Mouse (Mus musculus) CH12.LX (cell line): Measurements from ENCODE around the gene Hist1h2af. TPM values are rescaled to one million over a fixed set of nuclear protein-coding genes. Genes with fewer than 3 reads are reported as not detected.

ENCODE experiments used
- DNase-seq: peaks from one replicate; pipeline ENCODE4 v3.0.0-alpha.2; 2013; ENCODE audit errors: extremely low read depth
- H3K27ac ChIP-seq: 2 replicates; pipeline ENCODE4 v1.5.1; 2012; ENCODE audit warnings: low read depth, mild to moderate bottlenecking, control low read depth, moderate library complexity; ENCODE audit not compliant: insufficient read depth
- H3K27me3 ChIP-seq: replicated peaks from 2 replicates; pipeline ENCODE3; 2012; ENCODE audit warnings: inconsistent platforms
- H3K36me3 ChIP-seq, 2 experiments: replicated peaks in 1 of 2; 2 replicates each; pipeline versions ENCODE3 to v1.6.1; 2012; ENCODE audit warnings: inconsistent platforms in 1 of 2, low read length in 1 of 2, mild to moderate bottlenecking in 1 of 2, mixed read lengths in 1 of 2, moderate library complexity in 1 of 2; ENCODE audit not compliant: control insufficient read depth in 1 of 2, insufficient read depth in 1 of 2
- H3K4me1 ChIP-seq, 2 experiments: 2 replicates each; pipeline ENCODE4 v1.6.1; 2012; ENCODE audit warnings: inconsistent platforms in 1 of 2, moderate library complexity in 1 of 2; ENCODE audit not compliant: insufficient read depth in 2 of 2, control insufficient read depth in 1 of 2
- H3K4me2 ChIP-seq: 2 replicates; pipeline ENCODE4 v1.6.1; 2012; ENCODE audit warnings: low read depth, mild to moderate bottlenecking, control low read depth; ENCODE audit not compliant: poor library complexity, insufficient read depth, severe bottlenecking
- H3K4me3 ChIP-seq, 3 experiments: fragments of 150-350 bp in 1 of 3; sonication (generic) in 1 of 3; replicated peaks in 1 of 3; 2 replicates each; pipeline versions ENCODE3 to v1.5.1; 2011 to 2012; ENCODE audit warnings: low read depth in 2 of 3, low read length in 2 of 3, mild to moderate bottlenecking in 2 of 3, moderate library complexity in 2 of 3, control low read depth in 1 of 3, improper control_type of control experiment in 1 of 3, inconsistent platforms in 1 of 3, mixed read lengths in 1 of 3; ENCODE audit not compliant: poor library complexity in 1 of 3
- H3K79me2 ChIP-seq: replicated peaks from 2 replicates; pipeline ENCODE4 v1.6.1; 2012; ENCODE audit warnings: mild to moderate bottlenecking, moderate library complexity; ENCODE audit not compliant: control insufficient read depth, poor library complexity, insufficient read depth, severe bottlenecking; ENCODE audit errors: extremely low read depth
- H3K9ac ChIP-seq: 2 replicates; pipeline ENCODE4 v1.6.1; 2012; ENCODE audit warnings: low read depth, mild to moderate bottlenecking, control low read depth, moderate library complexity; ENCODE audit not compliant: insufficient read depth
- H3K9me3 ChIP-seq: replicated peaks from 2 replicates; pipeline ENCODE3; 2012; ENCODE audit warnings: low read length, inconsistent platforms, mixed read lengths
- BHLHE40 ChIP-seq: IDR thresholded peaks from 2 replicates; pipeline ENCODE4 v1.6.1; 2011; ENCODE audit warnings: mild to moderate bottlenecking, low read depth, low read length, improper control_type of control experiment
- CHD1 ChIP-seq: IDR thresholded peaks from 2 replicates; pipeline ENCODE4 v1.6.1; 2012; ENCODE audit warnings: low read depth, low read length, improper control_type of control experiment, inconsistent platforms
- CHD2 ChIP-seq: IDR thresholded peaks from 2 replicates; pipeline ENCODE4 v1.6.1; 2011; ENCODE audit warnings: low read length, improper control_type of control experiment
- CTCF ChIP-seq, 2 experiments: IDR thresholded peaks in 1 of 2; conservative IDR thresholded peaks in 1 of 2; 2 replicates each; pipeline ENCODE4 v1.5.1; 2011 to 2012; ENCODE audit warnings: low read depth in 2 of 2, low read length in 2 of 2, improper control_type of control experiment in 1 of 2, inconsistent platforms in 1 of 2, mild to moderate bottlenecking in 1 of 2, moderate library complexity in 1 of 2
- E2F4 ChIP-seq: IDR thresholded peaks from 2 replicates; pipeline ENCODE4 v1.6.1; 2011; ENCODE audit warnings: low read depth, low read length, improper control_type of control experiment; ENCODE audit not compliant: insufficient replicate concordance
- ELF1 ChIP-seq: IDR thresholded peaks from 2 replicates; pipeline ENCODE4 v1.6.1; 2014; ENCODE audit warnings: low read depth, mild to moderate bottlenecking, inconsistent platforms, low read length, improper control_type of control experiment
- GABPA ChIP-seq: IDR thresholded peaks from 2 replicates; pipeline ENCODE4 v1.6.1; 2012; ENCODE audit warnings: low read depth, low read length, improper control_type of control experiment, inconsistent platforms; ENCODE audit not compliant: insufficient replicate concordance
- JUND ChIP-seq: conservative IDR thresholded peaks from 2 replicates; pipeline ENCODE4 v1.6.1; 2011; ENCODE audit warnings: low read depth, low read length, improper control_type of control experiment
- MAX ChIP-seq: IDR thresholded peaks from 2 replicates; pipeline ENCODE4 v1.6.1; 2011; ENCODE audit warnings: low read length, improper control_type of control experiment
- MAZ ChIP-seq: IDR thresholded peaks from 2 replicates; pipeline ENCODE4 v1.6.1; 2012; ENCODE audit warnings: low read depth, mild to moderate bottlenecking, inconsistent platforms, low read length, improper control_type of control experiment, moderate library complexity
- MEF2A ChIP-seq: IDR thresholded peaks from 2 replicates; pipeline ENCODE4 v1.6.1; 2014; ENCODE audit warnings: low read depth, mild to moderate bottlenecking, inconsistent platforms, low read length, improper control_type of control experiment, borderline replicate concordance
- MYC ChIP-seq: IDR thresholded peaks from 2 replicates; pipeline ENCODE4 v1.6.1; 2011; ENCODE audit warnings: low read depth, mild to moderate bottlenecking, improper control_type of control experiment, low read length
- NELFE ChIP-seq: IDR thresholded peaks from 2 replicates; pipeline ENCODE4 v1.6.1; 2011; ENCODE audit warnings: low read depth, low read length, improper control_type of control experiment
- NRF1 ChIP-seq: IDR thresholded peaks from 2 replicates; pipeline ENCODE4 v1.6.1; 2014; ENCODE audit warnings: low read depth, mild to moderate bottlenecking, inconsistent platforms, low read length, improper control_type of control experiment, moderate library complexity
- PAX5 ChIP-seq: IDR thresholded peaks from 2 replicates; pipeline ENCODE4 v1.6.1; 2012; ENCODE audit warnings: low read length, inconsistent platforms, mixed read lengths
- POLR2A ChIP-seq: IDR thresholded peaks from 2 replicates; pipeline ENCODE4 v1.6.1; 2011; ENCODE audit warnings: low read depth, mild to moderate bottlenecking, improper control_type of control experiment, low read length
- POLR2AphosphoS2 ChIP-seq: IDR thresholded peaks from 2 replicates; pipeline ENCODE4 v1.6.1; 2011; ENCODE audit warnings: low read depth, low read length, improper control_type of control experiment
- RAD21 ChIP-seq: IDR thresholded peaks from 2 replicates; pipeline ENCODE4 v1.6.1; 2011; ENCODE audit warnings: low read depth, mild to moderate bottlenecking, low read length, improper control_type of control experiment, moderate library complexity
- TBP ChIP-seq: conservative IDR thresholded peaks from 2 replicates; pipeline ENCODE4 v1.6.1; 2011; ENCODE audit warnings: low read depth, low read length, improper control_type of control experiment
- USF1 ChIP-seq: IDR thresholded peaks from 2 replicates; pipeline ENCODE4 v1.6.1; 2014; ENCODE audit warnings: low read depth, mild to moderate bottlenecking, inconsistent platforms, low read length, improper control_type of control experiment
- ZC3H11A ChIP-seq: IDR thresholded peaks from 2 replicates; pipeline ENCODE4 v1.6.1; 2012; ENCODE audit warnings: low read depth, mild to moderate bottlenecking, inconsistent platforms, low read length, improper control_type of control experiment
- ZKSCAN1 ChIP-seq: IDR thresholded peaks from 2 replicates; pipeline ENCODE4 v1.6.1; 2012; ENCODE audit warnings: low read depth, inconsistent platforms, low read length, improper control_type of control experiment, borderline replicate concordance
- dilution Hi-C: fragments of 300-500 bp; cut with MboI; formaldehyde crosslinking; loops from 2 replicates; pipeline ENCODE4 v1.14.3; 2020; ENCODE audit warnings: low sequenced_read_pairs; ENCODE audit not compliant: extremely low pct_unique_long_range_greater_than_20kb, extremely low pct_ligation_motif_present
- in situ Hi-C: fragments of 300-500 bp; cut with MboI; formaldehyde crosslinking; loops from 3 replicates; pipeline ENCODE4 v1.14.3; 2019; ENCODE audit warnings: low sequenced_read_pairs, low pct_ligation_motif_present, low pct_unique_long_range_greater_than_20kb, mixed read lengths
- polyA plus RNA-seq: library from polyadenylated mRNA; unstranded; fragments of >175 nt; gene quantifications from 2 replicates; pipeline ENCODE4 v1.2.1, GENCODE M21; 2012; ENCODE audit warnings: low read depth; ENCODE audit not compliant: insufficient read length
- total RNA-seq, 2 experiments: library from RNA; depleted of rRNA; stranded (reverse); fragments of 300-350 nt in 1 of 2; fragments of >200 nt in 1 of 2; gene quantifications; 2 replicates each; pipeline ENCODE4 v1.2.3; 2012 to 2014

Hist1h2af gene
- total and polyA plus RNA-seq, 3 experiments = 57.1 to 932 (median 68.6) TPM

- H3K27me3 ChIP-seq = no peaks in the 10 kb centered on the region
- no peak overlapping the region for H3K27ac ChIP-seq
- no peak overlapping the region for H3K9ac ChIP-seq
- peaks cover 7 to 25% of the 10 kb centered on the region in 2 experiments; a peak in 3 of 4 replicates for H3K4me1 ChIP-seq
- no peaks in the 10 kb centered on the region for H3K9me3 ChIP-seq
- no peak overlapping the region for H3K4me2 ChIP-seq
- no peaks in the 10 kb centered on the region for H3K36me3 ChIP-seq
- no peak for DNase-seq
- no peak for TF ChIP-seq CHD1
- H3K4me3 ChIP-seq = no peak overlapping the region
- in situ Hi-C loops = loop anchor here (25.0 kb wide), 1 partner anchor 1578 kb away; the partner anchor contains the start of gene Zfp184
- dilution Hi-C loops = no loop called here
- no peaks in the 10 kb centered on the region for H3K79me2 ChIP-seq
Measured at GRCm38 (mm10) chr13:23515281-23515680, 18.4 kb upstream of the Hist1h2af start.

GRCm38 (mm10) chr13:23515826-23516620 is 17.7 kb upstream of the Hist1h2af start:
- DNase-seq = no peak
- no peak overlapping the region for H3K27ac ChIP-seq
- TF ChIP-seq E2F4 = no peak
- peak; percentile 96 for TF ChIP-seq TBP
- TF ChIP-seq, all 38 proteins: peak for 1
- no peaks in the 10 kb centered on the region for H3K36me3 ChIP-seq
- no peaks in the 10 kb centered on the region for H3K27me3 ChIP-seq
- no peaks in the 10 kb centered on the region for H3K9me3 ChIP-seq
- H3K4me1 ChIP-seq = peaks cover 3 to 26% of the 10 kb centered on the region in 2 experiments; a peak in 3 of 4 replicates
- no peaks in the 10 kb centered on the region for H3K79me2 ChIP-seq
- dilution Hi-C loops (no loop called here), in situ Hi-C loops (loop anchor here (25.0 kb wide), 1 partner anchor 1579 kb away; the partner anchor contains the start of gene Zfp184)
- peak overlapping the region in 1 of 3 experiments; percentile 39 for H3K4me3 ChIP-seq
- peak overlapping the region; percentile 88 for H3K4me2 ChIP-seq
- peak overlapping the region; percentile 53 for H3K9ac ChIP-seq

GRCm38 (mm10) chr13:23516822-23517602 is 16.7 kb upstream of the Hist1h2af start:
- peak overlapping the region; percentile 80 for H3K4me2 ChIP-seq
- no peaks in the 10 kb centered on the region for H3K9me3 ChIP-seq
- H3K36me3 ChIP-seq = no peaks in the 10 kb centered on the region
- peaks cover 3 to 31% of the 10 kb centered on the region in 2 experiments; a peak in 3 of 4 replicates for H3K4me1 ChIP-seq
- no peaks in the 10 kb centered on the region for H3K27me3 ChIP-seq
- peak overlapping the region; percentile 42; the same call in 1 of the 2 replicates for H3K27ac ChIP-seq
- no peaks in the 10 kb centered on the region for H3K79me2 ChIP-seq
- DNase-seq = peak; percentile 69
- dilution Hi-C loops (no loop called here), in situ Hi-C loops (loop anchor here (25.0 kb wide), 1 partner anchor 1580 kb away; the partner anchor contains the start of gene Zfp184)
- H3K4me3 ChIP-seq = peak overlapping the region; percentile 53 to 65 (median 64)
- H3K9ac ChIP-seq = peak overlapping the region; percentile 14; the same call in 1 of the 2 replicates
- TF ChIP-seq GABPA (no peak), PAX5 (no peak), MAZ (no peak), MEF2A (no peak), ZKSCAN1 (no peak), MYC (no peak), USF1 (no peak), NRF1 (peak; percentile 46; the same call in 1 of the 2 replicates), CTCF (conservative IDR thresholded peaks at IDR 0.05 in 1 of 2, IDR thresholded peaks at IDR 0.05 in 1 of 2; ENCODE audit: low read depth in 2 of 2, low read length in 2 of 2) (no peak), ELF1 (peak; percentile 95), JUND (no peak), POLR2A (no peak), MAX (no peak), RAD21 (no peak), CHD1 (peak; percentile 89; the same call in 1 of the 2 replicates), POLR2AphosphoS2 (no peak), CHD2 (no peak), BHLHE40 (no peak), ZC3H11A (no peak), E2F4 (no peak; the same call in 1 of the 2 replicates), NELFE (no peak)
